Comparison of ENCODE assay signal across 7 mouse cellular contexts in the genomic region with DNA sequence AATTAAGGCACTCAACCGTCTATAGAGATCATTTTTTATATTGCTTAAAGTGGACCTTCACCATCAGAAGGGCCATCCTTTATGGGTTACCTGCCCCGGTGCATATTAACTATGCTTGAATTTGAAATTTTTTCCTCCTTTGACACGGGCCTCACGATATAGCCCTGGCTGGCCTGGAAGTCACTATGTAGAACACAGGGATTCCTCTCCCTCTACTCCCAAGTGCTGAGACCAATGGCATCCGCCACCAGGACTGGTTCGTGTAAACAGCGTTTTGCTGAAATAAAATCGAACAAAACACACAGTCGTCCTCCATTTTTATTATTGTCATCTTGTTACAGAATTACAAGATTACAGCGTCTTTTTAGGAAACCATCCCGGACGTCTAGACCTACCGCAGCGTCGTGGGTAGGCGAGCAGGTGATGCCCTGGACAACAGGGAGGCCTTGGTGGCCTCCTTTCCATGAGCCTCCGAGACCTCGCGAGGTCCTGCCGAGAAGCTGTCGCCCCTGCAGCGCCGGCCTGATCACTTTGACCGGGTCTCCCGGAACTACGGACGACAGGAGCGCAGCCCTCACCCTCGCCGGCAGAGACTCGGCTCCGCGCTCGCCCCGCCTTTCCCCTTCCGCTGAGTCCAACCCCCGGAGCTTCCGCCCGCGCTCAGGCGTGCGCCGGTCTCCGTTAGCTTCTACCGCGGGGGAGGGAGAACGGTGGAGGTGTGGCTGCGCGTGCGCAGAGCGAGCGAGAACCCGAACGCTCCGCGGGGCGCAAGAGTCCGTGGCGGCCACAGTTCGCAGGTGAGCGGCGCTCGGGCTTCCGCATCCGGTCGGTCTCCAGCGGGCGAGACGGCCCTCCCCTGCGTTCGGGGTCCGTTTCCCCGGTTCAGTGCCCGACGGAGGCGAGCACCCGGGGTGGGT. TPM values are rescaled to one million over a fixed set of nuclear protein-coding genes. Genes with fewer than 3 reads are reported as not detected.
DNase-seq lines count a peak whose midpoint lies in the region; ATAC-seq lines count a peak whose summit lies in the region.

No protein-coding gene starts in this region.

- WGBS in intestine, embryonic 15.5 days, result 1% methylated on average over 70 of the region's 77 CpGs
- 2% methylated on average over 77 of the region's 77 CpGs for WGBS in midbrain, embryonic 10.5 days

- peak; percentile 99 for ATAC-seq in intestine, embryonic 15.5 days

- peak; percentile 95 to 96 for DNase-seq in adrenal gland, adult 18-20 months (ENCODE audit: low spot score in 2 of 2)
- peak; percentile 96 for DNase-seq in embryo, embryonic 11 days
- peak; percentile 95 for DNase-seq in gastrocnemius, postnatal 25 days
- peak; percentile 93 to 98 for DNase-seq in left cerebral cortex, postnatal 25 days (ENCODE audit: low spot score in 2 of 2)
- peak; percentile 95 for DNase-seq in midbrain, embryonic 10.5 days (ENCODE audit: low spot score)
- peak; percentile 93 for DNase-seq in right cerebral cortex, postnatal 4 days

- H3K27me3 ChIP-seq in intestine, embryonic 15.5 days (replicated peaks), result no peaks in the 10 kb centered on the region
- H3K27me3 ChIP-seq in midbrain, embryonic 10.5 days (ENCODE audit: low read depth, poor library complexity, severe bottlenecking), result no peaks in the 10 kb centered on the region

- H3K4me2 ChIP-seq in intestine, embryonic 15.5 days (replicated peaks), result peak overlapping the region; percentile 72

- H3K9ac ChIP-seq in intestine, embryonic 15.5 days, result peak overlapping the region; percentile 65

- H3K4me1 ChIP-seq in intestine, embryonic 15.5 days (replicated peaks), result 0 out of 2 replicates have a peak, but pooled peaks cover 5% of the 10 kb centered on the region
- H3K4me1 ChIP-seq in midbrain, embryonic 10.5 days, result peaks cover 17% of the 10 kb centered on the region

- H3K27ac ChIP-seq in intestine, embryonic 15.5 days, result peak overlapping the region; percentile 83
- peak overlapping the region; percentile 93 for H3K27ac ChIP-seq in midbrain, embryonic 10.5 days (replicated peaks)

- peak overlapping the region; percentile 66 for H3K4me3 ChIP-seq in intestine, embryonic 15.5 days (replicated peaks)
- peak overlapping the region; percentile 77 for H3K4me3 ChIP-seq in midbrain, embryonic 10.5 days

- intact Hi-C loops in left cerebral cortex, postnatal 25 days (cut with DNase I), result loop anchor here (1.0 to 2.0 kb wide), 2 partner anchors 10 to 164 kb away; a partner anchor contains a TSS

- H3K36me3 ChIP-seq in intestine, embryonic 15.5 days, result no peaks in the 10 kb centered on the region
- H3K36me3 ChIP-seq in midbrain, embryonic 10.5 days, result no peaks in the 10 kb centered on the region

- no peaks in the 10 kb centered on the region for H3K9me3 ChIP-seq in intestine, embryonic 15.5 days
- H3K9me3 ChIP-seq in midbrain, embryonic 10.5 days (replicated peaks), result 0 out of 2 replicates have a peak, but pooled peaks cover 5% of the 10 kb centered on the region

RNA-seq across cellular contexts. Expression of a gene that starts 11.3 kb away (rescaled TPM):
- total RNA-seq in adrenal gland, adult 18-20 months (2021), result 10 to 100 TPM; 14.9 to 17.4 TPM
- 1 to 10 TPM; 4.7 to 5.5 TPM for total RNA-seq in gastrocnemius, postnatal 25 days (2021)
- polyA plus RNA-seq in intestine, embryonic 15.5 days (2015; fragmentation: Nextera tagmentation; extraction: Ambion mirVana), result 7.2 and 7.6 TPM in 2 replicates
- 10 to 100 TPM; 46.3 to 48.2 TPM for total RNA-seq in left cerebral cortex, postnatal 25 days (2021)
- polyA plus RNA-seq in midbrain, embryonic 10.5 days (2016; fragmentation: Nextera tagmentation; extraction: Ambion mirVana), result 4.5 and 4.9 TPM in 2 replicates

RNA-seq across cellular contexts. Expression of a gene that starts 11.6 kb away (rescaled TPM):
- total RNA-seq in adrenal gland, adult 18-20 months (2021), result 10 to 100 TPM; 12.3 to 15.4 TPM
- total RNA-seq in gastrocnemius, postnatal 25 days (2021), result 10 to 100 TPM; 11.1 to 11.3 TPM
- polyA plus RNA-seq in intestine, embryonic 15.5 days (2015; fragmentation: Nextera tagmentation; extraction: Ambion mirVana), result 19.7 and 26.9 TPM in 2 replicates
- total RNA-seq in left cerebral cortex, postnatal 25 days (2021), result 10 to 100 TPM; 21.4 to 22.8 TPM
- 19.7 and 21.5 TPM in 2 replicates for polyA plus RNA-seq in midbrain, embryonic 10.5 days (2016; fragmentation: Nextera tagmentation; extraction: Ambion mirVana)

RNA-seq across cellular contexts. Expression of a gene that starts 47.9 kb away (rescaled TPM):
- total RNA-seq in adrenal gland, adult 18-20 months (2021), result 100 to 1,000 TPM; 166 to 218 TPM
- total RNA-seq in gastrocnemius, postnatal 25 days (2021), result 1,000 to 10,000 TPM; 2,973 to 3,130 TPM
- 396 and 421 TPM in 2 replicates for polyA plus RNA-seq in intestine, embryonic 15.5 days (2015; fragmentation: Nextera tagmentation; extraction: Ambion mirVana)
- 100 to 1,000 TPM; 569 to 580 TPM for total RNA-seq in left cerebral cortex, postnatal 25 days (2021)
- 505 and 511 TPM in 2 replicates for polyA plus RNA-seq in midbrain, embryonic 10.5 days (2016; fragmentation: Nextera tagmentation; extraction: Ambion mirVana)

Comparison
In these comparisons a context has a peak if more than half of its experiments do, and no peak if none do; other contexts are left out.
1. Peak in every context shown above with its lines: DNase-seq, ATAC-seq, H3K4me3 ChIP-seq and H3K27ac ChIP-seq.
2. RNA of a gene that starts 47.9 kb away (total RNA-seq): 2,973 to 3,130 TPM in gastrocnemius, postnatal 25 days; 569 to 580 TPM in left cerebral cortex, postnatal 25 days and 166 to 218 TPM in adrenal gland, adult 18-20 months; every median in the first group is over 4 times any median in the second.